Mouse (Mus musculus) C2C12 (cell line): ENCODE data around the gene Pgm5. TPM values are rescaled to one million over a fixed set of nuclear protein-coding genes. Genes with fewer than 3 reads are reported as not detected.

Experiments
- H3K27me3 ChIP-seq: one replicate; pipeline ENCODE4 v1.6.1; 2011; ENCODE audit not compliant: control insufficient read depth, insufficient read depth, insufficient read length
- H3K36me3 ChIP-seq: one replicate; pipeline ENCODE4 v1.6.1; 2011; ENCODE audit not compliant: control insufficient read depth, insufficient read depth
- H3K4me3 ChIP-seq: one replicate; pipeline ENCODE4 v1.5.1; 2011; ENCODE audit warnings: mild to moderate bottlenecking, control low read depth; ENCODE audit not compliant: poor library complexity, insufficient read depth, severe bottlenecking
- H3K79me2 ChIP-seq: one replicate; pipeline ENCODE4 v1.6.1; 2011; ENCODE audit not compliant: control insufficient read depth, insufficient read depth
- H3K79me3 ChIP-seq: one replicate; pipeline ENCODE4 v1.6.1; 2011; ENCODE audit warnings: low read depth, control low read depth
- H3ac ChIP-seq: one replicate; pipeline ENCODE3; 2011; ENCODE audit warnings: low read depth; ENCODE audit not compliant: control insufficient read depth, insufficient read length
- CEBPB ChIP-seq: IDR thresholded peaks from one replicate; pipeline ENCODE4 v1.6.1; 2011; ENCODE audit warnings: low read depth, mild to moderate bottlenecking, control low read depth, moderate library complexity
- CTCF ChIP-seq: IDR thresholded peaks from one replicate; pipeline ENCODE4 v1.5.1; 2011; ENCODE audit not compliant: control insufficient read depth, insufficient read depth, insufficient read length
- FOSL1 ChIP-seq: IDR thresholded peaks from one replicate; pipeline ENCODE4 v1.8.0; 2011; ENCODE audit warnings: mild to moderate bottlenecking, low read length; ENCODE audit not compliant: poor library complexity, insufficient read depth, severe bottlenecking
- MAX ChIP-seq: IDR thresholded peaks from one replicate; pipeline ENCODE4 v1.6.1; 2011; ENCODE audit warnings: mild to moderate bottlenecking, control low read depth
- MYOD1 ChIP-seq: IDR thresholded peaks from one replicate; pipeline ENCODE4 v1.6.1; 2011; ENCODE audit warnings: low read depth; ENCODE audit not compliant: control insufficient read depth, insufficient read length
- MYOG ChIP-seq: IDR thresholded peaks from one replicate; pipeline ENCODE4 v1.6.1; 2011; ENCODE audit not compliant: control insufficient read depth, insufficient read length; ENCODE audit errors: extremely low read depth
- USF1 ChIP-seq: IDR thresholded peaks from one replicate; pipeline ENCODE4 v1.6.1; 2011; ENCODE audit warnings: low read depth, mild to moderate bottlenecking, control low read depth, moderate library complexity
- polyA plus RNA-seq: library from polyadenylated mRNA; unstranded; fragments of >200 nt; fragmentation: generic; extraction: Trizol; gene quantifications from one replicate; pipeline ENCODE4 v1.2.1, GENCODE M21; 2012; ENCODE audit warnings: missing spikeins

Gene Pgm5
- polyA plus RNA-seq, 1 experiment: 0.05 TPM

DNA sequence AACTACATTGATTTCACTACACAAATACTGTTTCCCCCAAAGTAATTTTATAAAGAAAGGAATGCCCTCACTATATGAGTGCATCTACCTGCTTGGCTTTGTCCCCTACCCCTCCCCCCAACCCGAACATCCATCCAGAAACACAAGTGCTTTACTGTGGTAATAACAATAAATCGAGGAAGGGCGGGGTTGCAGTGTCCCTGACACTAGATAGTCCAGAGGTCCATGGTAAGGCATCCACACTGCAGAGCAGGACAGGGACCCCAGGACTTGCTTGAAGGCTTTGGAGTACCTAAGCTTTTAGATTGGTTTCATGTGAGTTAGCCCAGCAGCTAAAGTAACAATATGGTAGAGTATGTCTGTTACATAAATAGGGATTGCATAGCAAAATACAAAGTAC is 40.0 kb upstream of the Pgm5 start:
- Histone ChIP-seq H3ac (no peak overlapping the region), H3K36me3 (no peaks in the 10 kb centered on the region), H3K4me3 (no peak overlapping the region), H3K79me3 (no peaks in the 10 kb centered on the region), H3K27me3 (peaks cover 47% of the 10 kb centered on the region), H3K79me2 (no peaks in the 10 kb centered on the region)
- no peak for TF ChIP-seq FOSL1
- TF ChIP-seq CEBPB: no peak
- no peak for TF ChIP-seq MYOG
- no peak for TF ChIP-seq MYOD1
- no peak for TF ChIP-seq MAX
- no peak for TF ChIP-seq CTCF
- no peak for TF ChIP-seq USF1

DNA sequence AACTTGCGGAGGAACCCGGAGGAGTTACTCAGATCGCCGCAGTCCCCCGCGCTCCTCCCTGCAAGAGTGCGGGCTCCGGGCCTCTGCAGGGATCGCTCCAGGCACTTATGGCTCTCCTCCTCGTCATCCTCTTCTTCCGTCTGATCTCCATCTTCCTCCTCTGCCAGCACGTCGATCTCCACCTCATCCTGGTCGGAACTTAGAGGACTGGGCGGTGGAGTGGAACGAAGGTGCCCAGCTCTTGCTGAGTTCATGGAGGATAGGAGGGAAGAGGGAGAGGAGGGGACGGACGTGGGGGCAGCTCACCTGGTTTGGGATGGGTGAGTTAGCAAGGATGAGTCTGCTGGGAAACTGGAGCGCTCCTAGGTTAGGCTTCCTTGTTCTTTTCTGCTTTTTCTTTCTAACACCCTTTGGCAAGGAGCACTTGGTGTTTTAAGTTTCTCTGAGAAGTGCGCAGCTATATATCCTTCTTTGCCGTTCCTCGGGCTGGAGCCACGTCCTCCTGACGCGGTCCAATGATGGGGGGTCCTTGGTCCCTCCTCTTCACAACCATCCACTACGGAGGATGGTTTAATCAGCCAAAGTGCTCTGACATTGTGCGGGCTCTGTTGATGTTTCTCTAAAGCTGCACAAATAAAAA is 39.0 kb upstream of the Pgm5 start, which contains the start of gene Foxd4:
Foxd4 (minus strand) TSS at position 617 of the 640 bp plus-strand sequence.
- TF ChIP-seq CEBPB (no peak), CTCF (no peak), MAX (no peak), MYOD1 (no peak), MYOG (no peak), USF1 (no peak), FOSL1 (no peak)
- peaks cover 50% of the 10 kb centered on the region for H3K27me3 ChIP-seq
- H3K36me3 ChIP-seq: no peaks in the 10 kb centered on the region

DNA sequence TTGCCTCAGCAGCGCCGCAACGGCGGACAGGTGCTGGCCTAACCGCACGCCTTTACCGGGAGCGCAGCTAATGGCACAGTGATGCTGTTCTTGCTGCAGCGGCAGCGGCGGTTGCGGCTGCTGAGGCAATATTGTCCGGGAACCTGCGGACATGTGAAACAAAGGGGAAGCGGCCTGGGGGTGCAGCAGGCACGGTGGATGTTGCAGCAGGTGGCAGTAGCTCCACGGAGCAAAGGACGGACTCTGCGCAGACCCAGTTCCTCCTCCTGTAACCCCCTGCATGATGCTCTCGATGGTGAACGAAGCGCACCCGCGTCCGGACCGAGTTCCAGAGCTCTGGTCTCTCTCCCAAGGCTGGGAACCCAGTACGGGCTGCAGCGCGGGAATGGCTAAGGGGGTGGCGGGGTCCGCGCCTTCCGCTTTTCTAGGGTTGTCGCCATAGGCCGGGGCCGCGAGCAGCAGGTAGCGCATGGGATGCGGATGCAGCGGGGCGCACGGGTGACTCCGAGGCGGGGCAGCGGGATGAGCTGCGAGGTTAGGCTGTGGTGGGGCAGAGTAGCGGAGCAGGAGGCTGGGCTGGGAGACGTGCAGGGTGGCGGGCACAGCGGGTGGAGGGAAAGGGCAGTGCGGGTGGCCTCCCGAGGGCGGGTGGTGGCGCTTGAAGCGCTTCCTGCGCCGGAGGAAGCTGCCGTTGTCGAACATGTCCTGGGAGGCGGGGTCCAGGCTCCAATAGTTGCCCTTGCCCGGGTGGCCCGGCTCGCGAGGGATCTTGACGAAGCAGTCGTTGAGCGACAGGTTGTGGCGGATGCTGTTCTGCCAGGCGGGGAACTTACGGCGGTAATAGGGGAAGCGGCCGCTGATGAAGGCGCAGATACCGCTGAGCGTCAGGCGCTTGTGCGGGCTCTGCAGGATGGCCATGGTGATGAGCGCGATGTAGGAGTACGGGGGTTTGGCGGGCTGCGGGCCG is 38.2 kb upstream of the Pgm5 start:
- H3K4me3 ChIP-seq: no peak overlapping the region
- no peak overlapping the region for H3ac ChIP-seq
- H3K27me3 ChIP-seq: peaks cover 50% of the 10 kb centered on the region
- TF ChIP-seq MYOD1 (no peak), MYOG (no peak), CTCF (no peak), MAX (no peak), CEBPB (no peak), USF1 (no peak), FOSL1 (no peak)
- H3K36me3 ChIP-seq: no peaks in the 10 kb centered on the region
- H3K79me3 ChIP-seq: no peaks in the 10 kb centered on the region
- H3K79me2 ChIP-seq: no peaks in the 10 kb centered on the region

More for the DNA sequence above, 39.0 kb upstream of the Pgm5 start, which contains the start of gene Foxd4:
- Histone ChIP-seq H3K4me3 (no peak within 1 kb of the TSS), H3K79me2 (no peaks in the 10 kb centered on the region), H3K79me3 (no peaks in the 10 kb centered on the region), H3ac (no peak within 1 kb of the TSS)

DNA sequence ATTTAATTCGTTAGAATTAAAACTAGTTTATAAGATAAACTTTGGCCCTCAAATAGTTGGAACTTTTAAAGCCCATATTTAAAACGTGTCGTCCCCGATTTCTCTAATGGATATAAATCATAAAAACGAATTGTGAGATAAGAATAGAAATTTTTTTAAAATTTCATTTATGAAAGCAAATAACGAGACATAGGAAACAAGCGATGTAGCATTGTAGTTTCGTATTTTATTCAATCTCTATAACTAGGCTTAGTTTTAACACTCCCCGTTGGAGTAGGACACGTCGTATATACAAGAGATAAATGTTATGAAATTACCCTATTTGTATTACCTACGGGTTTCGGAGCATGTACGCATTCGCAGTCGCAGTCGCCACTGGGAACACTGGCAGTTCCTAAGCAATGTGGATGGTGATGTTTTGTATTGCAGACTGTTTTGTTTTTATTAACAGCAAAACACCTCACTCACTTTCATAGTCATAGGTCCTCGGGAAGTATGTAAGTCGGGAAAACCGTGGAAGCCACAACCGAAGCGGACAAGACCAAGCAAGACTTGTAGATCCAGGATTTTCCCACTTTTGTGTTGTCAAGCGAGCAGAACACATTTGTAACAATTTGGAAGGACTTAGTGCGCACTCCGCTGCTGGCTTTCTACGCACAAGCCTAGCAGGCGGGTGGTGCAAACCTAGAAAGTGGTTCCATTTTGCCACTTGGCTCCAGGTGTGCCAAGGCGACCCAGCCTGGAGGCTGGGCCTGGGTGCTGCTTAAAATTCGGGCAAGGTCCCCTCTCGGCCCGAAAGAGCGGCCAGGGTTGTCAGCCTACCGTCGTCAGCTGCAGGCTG is 37.3 kb upstream of the Pgm5 start:
- H3K79me2 ChIP-seq: no peaks in the 10 kb centered on the region
- no peak for TF ChIP-seq USF1
- no peak for TF ChIP-seq MYOG
- TF ChIP-seq CTCF: no peak
- TF ChIP-seq MAX: no peak
- TF ChIP-seq CEBPB: no peak
- TF ChIP-seq MYOD1: no peak
- no peak for TF ChIP-seq FOSL1
- H3K79me3 ChIP-seq: no peaks in the 10 kb centered on the region
- H3K4me3 ChIP-seq: no peak overlapping the region
- peaks cover 50% of the 10 kb centered on the region for H3K27me3 ChIP-seq
- H3ac ChIP-seq: no peak overlapping the region
- H3K36me3 ChIP-seq: no peaks in the 10 kb centered on the region

DNA sequence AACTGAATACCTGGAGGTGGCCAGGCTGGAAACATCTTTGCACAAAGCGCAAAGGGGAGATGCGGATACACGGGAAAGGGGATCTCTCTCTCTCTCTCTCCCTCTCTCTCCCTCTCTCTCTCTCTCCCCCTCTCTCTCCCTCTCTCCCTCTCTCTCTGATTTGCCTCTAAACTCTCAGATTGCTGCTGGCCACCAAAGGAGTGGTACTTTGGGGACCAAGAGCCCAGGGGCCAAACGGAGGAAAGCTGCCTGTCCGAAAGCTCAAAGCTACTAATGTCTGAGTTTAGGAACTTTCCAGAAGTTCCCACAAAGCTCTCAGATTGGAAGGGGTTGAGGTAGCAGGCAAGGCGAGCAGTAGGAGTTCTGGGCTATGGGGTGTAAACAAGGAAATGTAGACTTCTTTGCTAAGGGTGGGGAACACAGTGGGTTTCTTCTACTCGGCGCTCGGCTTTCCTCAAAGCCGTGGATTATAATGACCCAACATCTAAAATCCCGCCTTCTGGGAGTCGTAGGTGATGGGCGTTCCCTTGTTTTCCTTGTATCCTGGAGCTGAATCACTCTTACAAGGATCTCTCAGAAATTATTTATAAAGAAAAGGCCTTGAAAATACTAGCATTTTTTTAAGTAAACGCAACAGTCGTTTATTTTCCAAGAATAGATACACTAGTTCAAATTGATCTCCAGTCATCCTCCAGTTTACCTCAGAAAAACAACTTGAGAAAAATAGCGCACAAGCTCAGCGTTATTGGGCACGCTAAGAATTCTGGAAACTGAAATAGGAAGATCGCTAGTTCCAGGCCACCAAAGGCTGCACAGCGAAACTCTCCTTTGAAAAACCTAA is 36.5 kb upstream of the Pgm5 start:
- Histone ChIP-seq H3K79me3 (no peaks in the 10 kb centered on the region), H3K79me2 (no peaks in the 10 kb centered on the region), H3ac (no peak overlapping the region), H3K4me3 (no peak overlapping the region), H3K27me3 (peaks cover 50% of the 10 kb centered on the region), H3K36me3 (no peaks in the 10 kb centered on the region)
- TF ChIP-seq CTCF (no peak), USF1 (no peak), FOSL1 (no peak), CEBPB (no peak), MAX (no peak), MYOD1 (no peak), MYOG (no peak)
